Mouse (Mus musculus): ENCODE measurements around the gene Shc4. TPM values are rescaled to one million over a fixed set of nuclear protein-coding genes. Genes with fewer than 3 reads are reported as not detected.

Gene Shc4
- polyA plus RNA-seq, 1 experiment, result 0.34 TPM

- no peak overlapping the region for H3K4me3 ChIP-seq (ENCODE audit: insufficient read depth, poor library complexity, severe bottlenecking)
- no peak overlapping the region for H3ac ChIP-seq (ENCODE audit: control insufficient read depth, insufficient read length, low read depth)
- no peaks in the 10 kb centered on the region for H3K27me3 ChIP-seq (ENCODE audit: control insufficient read depth, insufficient read depth, insufficient read length)
- no peaks in the 10 kb centered on the region for H3K36me3 ChIP-seq (ENCODE audit: control insufficient read depth, insufficient read depth)
- H3K79me3 ChIP-seq (ENCODE audit: low read depth), result no peaks in the 10 kb centered on the region
- no peaks in the 10 kb centered on the region for H3K79me2 ChIP-seq (ENCODE audit: control insufficient read depth, insufficient read depth)
- no peak for TF ChIP-seq CTCF (IDR thresholded peaks at IDR 0.05; ENCODE audit: control insufficient read depth, insufficient read depth, insufficient read length)
- TF ChIP-seq USF1 (IDR thresholded peaks at IDR 0.05; ENCODE audit: low read depth), result peak; percentile 27
- TF ChIP-seq CEBPB (IDR thresholded peaks at IDR 0.05; ENCODE audit: low read depth), result no peak
Measured at GRCm38 (mm10) chr2:125667721-125668120, 56.2 kb downstream of the Shc4 start.

GRCm38 (mm10) chr2:125667184-125667583 lies 56.8 kb downstream of the Shc4 start:
- no peak overlapping the region for H3ac ChIP-seq (ENCODE audit: control insufficient read depth, insufficient read length, low read depth)
- TF ChIP-seq CEBPB (IDR thresholded peaks at IDR 0.05; ENCODE audit: low read depth), result no peak
- TF ChIP-seq MYOG (IDR thresholded peaks at IDR 0.05; ENCODE audit: control insufficient read depth, extremely low read depth, insufficient read length), result no peak
- TF ChIP-seq FOSL1 (IDR thresholded peaks at IDR 0.05; ENCODE audit: insufficient read depth, low read length, poor library complexity, severe bottlenecking), result peak; percentile 24
- no peak for TF ChIP-seq CTCF (IDR thresholded peaks at IDR 0.05; ENCODE audit: control insufficient read depth, insufficient read depth, insufficient read length)
- no peaks in the 10 kb centered on the region for H3K79me3 ChIP-seq (ENCODE audit: low read depth)
- H3K4me3 ChIP-seq (ENCODE audit: insufficient read depth, poor library complexity, severe bottlenecking), result no peak overlapping the region
- H3K27me3 ChIP-seq (ENCODE audit: control insufficient read depth, insufficient read depth, insufficient read length), result no peaks in the 10 kb centered on the region
- H3K79me2 ChIP-seq (ENCODE audit: control insufficient read depth, insufficient read depth), result no peaks in the 10 kb centered on the region
- H3K36me3 ChIP-seq (ENCODE audit: control insufficient read depth, insufficient read depth), result no peaks in the 10 kb centered on the region

- H3K79me2 ChIP-seq (ENCODE audit: control insufficient read depth, insufficient read depth), result no peaks in the 10 kb centered on the region
- no peaks in the 10 kb centered on the region for H3K79me3 ChIP-seq (ENCODE audit: low read depth)
- H3K27me3 ChIP-seq (ENCODE audit: control insufficient read depth, insufficient read depth, insufficient read length), result no peaks in the 10 kb centered on the region
- H3K4me3 ChIP-seq (ENCODE audit: insufficient read depth, poor library complexity, severe bottlenecking), result no peak overlapping the region
- TF ChIP-seq FOSL1 (IDR thresholded peaks at IDR 0.05; ENCODE audit: insufficient read depth, low read length, poor library complexity, severe bottlenecking) (no peak), MYOG (IDR thresholded peaks at IDR 0.05; ENCODE audit: control insufficient read depth, extremely low read depth, insufficient read length) (no peak), MYOD1 (IDR thresholded peaks at IDR 0.05; ENCODE audit: control insufficient read depth, insufficient read length, low read depth) (no peak), USF1 (IDR thresholded peaks at IDR 0.05; ENCODE audit: low read depth) (no peak), CEBPB (IDR thresholded peaks at IDR 0.05; ENCODE audit: low read depth) (no peak), MAX (IDR thresholded peaks at IDR 0.05) (no peak), CTCF (IDR thresholded peaks at IDR 0.05; ENCODE audit: control insufficient read depth, insufficient read depth, insufficient read length) (no peak)
- H3K36me3 ChIP-seq (ENCODE audit: control insufficient read depth, insufficient read depth), result no peaks in the 10 kb centered on the region
- H3ac ChIP-seq (ENCODE audit: control insufficient read depth, insufficient read length, low read depth), result no peak overlapping the region
Measured at GRCm38 (mm10) chr2:125666668-125667067, 57.3 kb downstream of the Shc4 start.

- TF ChIP-seq MYOG (IDR thresholded peaks at IDR 0.05; ENCODE audit: control insufficient read depth, extremely low read depth, insufficient read length) (no peak), CTCF (IDR thresholded peaks at IDR 0.05; ENCODE audit: control insufficient read depth, insufficient read depth, insufficient read length) (no peak), MYOD1 (IDR thresholded peaks at IDR 0.05; ENCODE audit: control insufficient read depth, insufficient read length, low read depth) (no peak), CEBPB (IDR thresholded peaks at IDR 0.05; ENCODE audit: low read depth) (no peak), MAX (IDR thresholded peaks at IDR 0.05) (no peak), USF1 (IDR thresholded peaks at IDR 0.05; ENCODE audit: low read depth) (no peak), FOSL1 (IDR thresholded peaks at IDR 0.05; ENCODE audit: insufficient read depth, low read length, poor library complexity, severe bottlenecking) (no peak)
- no peaks in the 10 kb centered on the region for H3K79me3 ChIP-seq (ENCODE audit: low read depth)
Measured at GRCm38 (mm10) chr2:125665909-125666308, 58.0 kb downstream of the Shc4 start.

GRCm38 (mm10) chr2:125665213-125665612 lies 58.7 kb downstream of the Shc4 start:
- H3K79me3 ChIP-seq (ENCODE audit: low read depth), result no peaks in the 10 kb centered on the region
- TF ChIP-seq MAX (IDR thresholded peaks at IDR 0.05) (no peak), CTCF (IDR thresholded peaks at IDR 0.05; ENCODE audit: control insufficient read depth, insufficient read depth, insufficient read length) (no peak), USF1 (IDR thresholded peaks at IDR 0.05; ENCODE audit: low read depth) (peak; percentile 17)
- no peaks in the 10 kb centered on the region for H3K36me3 ChIP-seq (ENCODE audit: control insufficient read depth, insufficient read depth)
- no peaks in the 10 kb centered on the region for H3K27me3 ChIP-seq (ENCODE audit: control insufficient read depth, insufficient read depth, insufficient read length)
- H3K79me2 ChIP-seq (ENCODE audit: control insufficient read depth, insufficient read depth), result no peaks in the 10 kb centered on the region
- no peak overlapping the region for H3K4me3 ChIP-seq (ENCODE audit: insufficient read depth, poor library complexity, severe bottlenecking)
- no peak overlapping the region for H3ac ChIP-seq (ENCODE audit: control insufficient read depth, insufficient read length, low read depth)

More at GRCm38 (mm10) chr2:125665909-125666308, 58.0 kb downstream of the Shc4 start:
- H3K4me3 ChIP-seq (ENCODE audit: insufficient read depth, poor library complexity, severe bottlenecking), result no peak overlapping the region
- H3K36me3 ChIP-seq (ENCODE audit: control insufficient read depth, insufficient read depth), result no peaks in the 10 kb centered on the region
- H3K79me2 ChIP-seq (ENCODE audit: control insufficient read depth, insufficient read depth), result no peaks in the 10 kb centered on the region
- H3K27me3 ChIP-seq (ENCODE audit: control insufficient read depth, insufficient read depth, insufficient read length), result no peaks in the 10 kb centered on the region
- no peak overlapping the region for H3ac ChIP-seq (ENCODE audit: control insufficient read depth, insufficient read length, low read depth)

GRCm38 (mm10) chr2:125662517-125662916 lies 61.4 kb downstream of the Shc4 start:
- no peak overlapping the region for H3ac ChIP-seq (ENCODE audit: control insufficient read depth, insufficient read length, low read depth)
- TF ChIP-seq MAX (IDR thresholded peaks at IDR 0.05), result no peak
- no peak for TF ChIP-seq FOSL1 (IDR thresholded peaks at IDR 0.05; ENCODE audit: insufficient read depth, low read length, poor library complexity, severe bottlenecking)
- no peak for TF ChIP-seq USF1 (IDR thresholded peaks at IDR 0.05; ENCODE audit: low read depth)
- no peak for TF ChIP-seq MYOD1 (IDR thresholded peaks at IDR 0.05; ENCODE audit: control insufficient read depth, insufficient read length, low read depth)
- no peak for TF ChIP-seq CEBPB (IDR thresholded peaks at IDR 0.05; ENCODE audit: low read depth)
- no peak for TF ChIP-seq CTCF (IDR thresholded peaks at IDR 0.05; ENCODE audit: control insufficient read depth, insufficient read depth, insufficient read length)
- no peak for TF ChIP-seq MYOG (IDR thresholded peaks at IDR 0.05; ENCODE audit: control insufficient read depth, extremely low read depth, insufficient read length)
- H3K27me3 ChIP-seq (ENCODE audit: control insufficient read depth, insufficient read depth, insufficient read length), result no peaks in the 10 kb centered on the region
- no peaks in the 10 kb centered on the region for H3K36me3 ChIP-seq (ENCODE audit: control insufficient read depth, insufficient read depth)
- H3K4me3 ChIP-seq (ENCODE audit: insufficient read depth, poor library complexity, severe bottlenecking), result no peak overlapping the region
- H3K79me2 ChIP-seq (ENCODE audit: control insufficient read depth, insufficient read depth), result no peaks in the 10 kb centered on the region
- H3K79me3 ChIP-seq (ENCODE audit: low read depth), result no peaks in the 10 kb centered on the region
